Mouse (Mus musculus): Measurements from ENCODE around the gene Psma2. TPM values are rescaled to one million over a fixed set of nuclear protein-coding genes. Genes with fewer than 3 reads are reported as not detected.

The Psma2 gene
- polyA plus RNA-seq (2014; fragmentation: Illumina TruSeq; extraction: RNeasy Lipid Tissue Mini Kit (QIAGEN cat#74804); ENCODE audit: low read depth, low replicate concordance): 185 TPM

DNA sequence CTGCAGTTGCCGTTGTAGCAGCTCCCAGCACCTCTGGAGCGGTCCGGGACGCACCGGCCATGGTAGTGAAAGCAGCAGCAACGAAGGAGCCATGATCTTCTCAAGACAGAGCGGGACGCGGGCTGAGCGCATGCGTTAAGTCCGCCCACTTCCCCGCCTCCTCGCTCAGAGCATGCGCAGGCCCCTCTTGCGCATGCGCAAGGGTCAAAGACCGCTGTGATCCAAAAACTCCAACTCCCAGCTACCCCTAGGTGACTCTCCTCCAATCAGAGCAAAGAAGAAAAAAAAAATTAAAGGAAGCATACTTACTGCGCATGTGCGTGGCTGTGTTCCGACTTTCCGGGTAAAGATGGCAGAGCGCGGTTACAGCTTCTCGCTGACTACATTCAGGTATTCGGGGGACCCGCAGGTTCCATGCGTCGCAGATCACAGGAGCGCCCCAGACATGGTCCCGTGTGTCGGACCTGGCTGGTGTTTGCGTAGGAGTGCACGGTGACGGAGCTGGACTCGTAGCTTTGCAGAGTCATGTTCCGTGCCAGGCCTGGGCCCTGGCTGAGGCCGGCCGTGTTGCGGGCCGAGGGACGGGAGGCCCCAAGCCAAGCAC is at the start of gene Psma2, which contains the start of gene Mrpl32:
Psma2 (plus strand) TSS at position 315 of the 604 bp plus-strand sequence.
Mrpl32 (minus strand) TSS at position 240 of the 604 bp plus-strand sequence.

DNA sequence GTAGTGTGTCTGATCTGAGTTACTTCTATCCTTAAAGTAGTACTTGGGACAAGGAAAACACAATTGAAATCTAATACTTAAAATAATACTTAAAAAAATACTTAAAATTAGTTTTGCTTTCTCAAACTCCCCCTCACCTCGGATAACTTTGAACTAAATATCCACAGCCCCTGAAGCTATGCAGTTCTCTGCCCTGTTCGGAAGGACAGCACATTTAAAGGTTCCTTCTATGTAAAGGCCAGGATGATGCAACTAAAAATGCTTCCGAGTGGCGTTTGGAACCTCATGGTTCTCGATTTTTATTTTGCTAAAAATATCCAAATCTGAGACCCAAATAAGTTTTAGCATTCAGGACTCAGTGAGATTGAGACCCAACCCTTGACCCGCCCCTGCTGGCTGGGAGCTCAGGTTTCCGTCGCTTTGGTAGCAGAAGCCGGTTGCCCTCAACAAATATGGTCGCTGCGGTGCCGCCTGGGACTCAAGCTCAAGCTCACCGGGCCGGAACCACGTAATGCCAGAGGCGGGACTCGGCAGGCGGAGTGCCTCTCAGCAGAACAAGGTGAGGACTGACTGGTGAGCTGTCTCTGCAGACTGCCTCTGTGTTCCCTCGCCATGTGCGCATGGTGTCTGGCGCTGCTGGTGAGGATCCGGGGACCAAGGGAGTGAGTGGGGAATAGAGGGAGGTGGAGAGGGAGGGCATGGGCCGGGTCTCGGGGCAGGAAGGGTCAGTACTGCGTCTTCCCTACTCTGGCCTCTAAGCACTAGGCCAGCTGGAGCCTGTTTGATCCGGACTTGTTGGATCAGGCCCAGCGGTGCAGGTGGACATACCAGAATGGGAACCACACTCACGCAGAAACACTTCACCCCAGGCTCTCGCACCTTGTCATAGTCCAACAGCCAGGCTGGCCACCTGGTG is 16.9 kb downstream of the Psma2 start, which contains the start of gene AW209491:
AW209491 (plus strand) TSS at position 429 of the 916 bp plus-strand sequence.

Other genes starting within 250 kb of the Psma2 start
- gene Hecw1, start 90.0 kb upstream of the Psma2 start, polyA plus RNA-seq (2014; fragmentation: Illumina TruSeq; extraction: RNeasy Lipid Tissue Mini Kit (QIAGEN cat#74804); ENCODE audit: low read depth, low replicate concordance): not detected
- 311 TPM for gene Mrpl32, start 75 bp upstream of the Psma2 start, polyA plus RNA-seq (2014; fragmentation: Illumina TruSeq; extraction: RNeasy Lipid Tissue Mini Kit (QIAGEN cat#74804); ENCODE audit: low read depth, low replicate concordance)
- 18.8 TPM for gene AW209491, start 16.9 kb downstream of the Psma2 start, polyA plus RNA-seq (2014; fragmentation: Illumina TruSeq; extraction: RNeasy Lipid Tissue Mini Kit (QIAGEN cat#74804); ENCODE audit: low read depth, low replicate concordance)

Measured in adrenal gland, adult 10 weeks (tissue).